ENCODE assay signal across 9 mouse cellular contexts in the genomic region with DNA sequence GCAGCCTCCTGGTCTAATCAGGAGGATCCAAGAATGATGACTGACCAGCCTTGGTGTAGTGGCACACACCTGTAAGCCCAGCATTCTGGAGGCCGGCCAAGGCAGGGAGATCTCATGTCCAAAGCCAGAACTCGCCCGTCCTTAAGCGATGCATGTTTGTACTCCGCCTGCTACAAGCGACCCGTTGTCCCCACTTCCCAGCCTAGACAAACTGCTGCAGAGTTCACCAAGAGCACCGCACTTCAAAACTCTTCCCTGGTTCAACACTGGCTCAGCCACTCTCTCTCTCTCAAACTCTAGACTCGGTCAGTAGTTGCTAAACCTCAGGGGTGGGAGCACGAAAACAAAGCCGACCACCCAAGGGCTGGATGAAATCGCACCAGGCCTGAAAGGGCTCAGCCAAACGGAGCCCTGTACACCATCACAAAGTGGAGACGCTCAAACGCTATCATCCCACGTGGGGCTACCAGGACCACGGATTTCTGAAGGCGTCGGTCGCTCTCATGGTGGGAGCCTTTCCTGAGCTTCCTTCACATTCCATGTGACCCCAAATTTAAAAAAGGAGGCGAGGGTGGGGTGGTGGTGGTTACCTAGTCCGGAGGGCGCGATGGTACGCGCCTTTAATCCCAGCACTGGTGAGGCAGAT. TPM values are rescaled to one million over a fixed set of nuclear protein-coding genes. Genes with fewer than 3 reads are reported as not detected.
DNase-seq lines count a peak whose midpoint lies in the region; ATAC-seq and TF ChIP-seq lines count a peak whose summit lies in the region.
"Had no signal": no experiment of that assay in that cellular context is flagged by ENCODE, and none has a peak within 500 bp of the region (broad histone marks: within the 10 kb centered on the region; RNA-seq: fewer than 3 reads in every experiment).

No protein-coding gene starts in this region.

- peak; percentile 16 for DNase-seq in adrenal gland, postnatal 25 days
- DNase-seq in adrenal gland, postnatal 4 days (ENCODE audit: low spot score in 2 of 2): no peak
- DNase-seq in urinary bladder, postnatal 25 days (ENCODE audit: low spot score): peak; percentile 22
- DNase-seq in urinary bladder, adult 2 months (ENCODE audit: low spot score): no peak
- DNase-seq in forebrain, postnatal 0 days: no peak
- DNase-seq in limb, embryonic 11.5 days (ENCODE audit: low spot score): peak; percentile 23
- DNase-seq in naive thymus-derived CD4-positive, alpha-beta T cell, adult 2 months (ENCODE audit: low read depth): peak; percentile 46
- DNase-seq in spleen, postnatal 14 days (ENCODE audit: low spot score in 2 of 2): no peak

- peak overlapping the region; percentile 98 for H3K4me3 ChIP-seq in forebrain, postnatal 0 days (ENCODE audit: low read depth, low read length)
- H3K4me3 ChIP-seq in limb, embryonic 11.5 days (ENCODE audit: low read depth, low read length): peak overlapping the region; percentile 92

- peaks cover 8% of the 10 kb centered on the region for H3K4me1 ChIP-seq in forebrain, postnatal 0 days (ENCODE audit: insufficient read depth)
- peaks cover 3% of the 10 kb centered on the region; the same call in 1 of the 2 replicates for H3K4me1 ChIP-seq in limb, embryonic 11.5 days (ENCODE audit: control insufficient read depth, insufficient read depth, low read length)

- H3K4me2 ChIP-seq in forebrain, postnatal 0 days (ENCODE audit: low read depth): peak overlapping the region; percentile 92
- H3K4me2 ChIP-seq in limb, embryonic 11.5 days (ENCODE audit: low read depth, severe bottlenecking): peak overlapping the region; percentile 74

- H3K9me3 ChIP-seq in forebrain, postnatal 0 days (ENCODE audit: low read length): no peaks in the 10 kb centered on the region
- no peaks in the 10 kb centered on the region for H3K9me3 ChIP-seq in limb, embryonic 11.5 days (ENCODE audit: control insufficient read depth, low read length)

- peak overlapping the region; percentile 91 for H3K9ac ChIP-seq in forebrain, postnatal 0 days
- H3K9ac ChIP-seq in limb, embryonic 11.5 days (ENCODE audit: low read length): peak overlapping the region; percentile 90

- WGBS in forebrain, postnatal 0 days: 2% methylated on average over 26 of the region's 26 CpGs
- whole genome bisulfite sequencing in limb, embryonic 11.5 days: 4% methylated on average over 26 of the region's 26 CpGs

- no peak for TF ChIP-seq CTCF in forebrain, postnatal 0 days (IDR thresholded peaks at IDR 0.05; ENCODE audit: low read depth)

- ATAC-seq in forebrain, postnatal 0 days: no peak
- no peak for ATAC-seq in limb, embryonic 11.5 days (ENCODE audit: insufficient number of reproducible peaks, low FRiP score, low TSS enrichment, low read depth)

- H3K27me3 ChIP-seq in forebrain, postnatal 0 days (ENCODE audit: insufficient read depth, low read length): no peaks in the 10 kb centered on the region
- no peaks in the 10 kb centered on the region for H3K27me3 ChIP-seq in limb, embryonic 11.5 days (ENCODE audit: control insufficient read depth, insufficient read depth, low read length)

- H3K36me3 ChIP-seq in forebrain, postnatal 0 days (ENCODE audit: insufficient read depth): peaks cover 13% of the 10 kb centered on the region; the same call in 1 of the 2 replicates
- H3K36me3 ChIP-seq in limb, embryonic 11.5 days (ENCODE audit: control insufficient read depth, insufficient read depth, low read length): no peaks in the 10 kb centered on the region; the same call in 1 of the 2 replicates

- H3K27ac ChIP-seq in forebrain, postnatal 0 days (ENCODE audit: low read depth, low read length): no peak overlapping the region
- no peak overlapping the region for H3K27ac ChIP-seq in limb, embryonic 11.5 days (replicated peaks; ENCODE audit: low read depth, low read length)

RNA-seq across cellular contexts. Expression of a gene that starts 1.0 kb away (rescaled TPM):
- total RNA-seq in adrenal gland, postnatal 25 days (2021): 83.1 and 99.8 TPM in 2 replicates
- total RNA-seq in adrenal gland, postnatal 4 days (2021): 100 to 1,000 TPM in 1 of 2 experiments, 10 to 100 TPM in 1; 92.5 to 102 TPM
- polyA plus RNA-seq in urinary bladder, adult 2 months (2012; rRNA removed): 77.9 and 79.0 TPM in 2 replicates
- 155 and 174 TPM in 2 replicates for total RNA-seq in forebrain, postnatal 0 days (2014; rRNA removed)
- 283 and 337 TPM in 2 replicates for polyA plus RNA-seq in forebrain, postnatal 0 days (2015; fragmentation: Nextera tagmentation; extraction: Ambion mirVana)
- 326 and 338 TPM in 2 replicates for polyA plus RNA-seq in limb, embryonic 11.5 days (2014; fragmentation: Nextera tagmentation; extraction: Ambion mirVana)

RNA-seq across cellular contexts. Expression of a gene that starts 12.6 kb away (rescaled TPM):
- not detected in 2 replicates for total RNA-seq in adrenal gland, postnatal 25 days (2021)
- total RNA-seq in adrenal gland, postnatal 4 days (2021): not detected
- polyA plus RNA-seq in urinary bladder, adult 2 months (2012; rRNA removed): not detected in 2 replicates
- total RNA-seq in forebrain, postnatal 0 days (2014; rRNA removed): not detected in 2 replicates
- not detected in 2 replicates for polyA plus RNA-seq in forebrain, postnatal 0 days (2015; fragmentation: Nextera tagmentation; extraction: Ambion mirVana)
- polyA plus RNA-seq in limb, embryonic 11.5 days (2014; fragmentation: Nextera tagmentation; extraction: Ambion mirVana): 0.04 TPM in 1 of 2 replicates, not detected in the other
- total RNA-seq: neutrophil, adult 5-6 weeks had no signal

RNA-seq across cellular contexts. Expression of a gene that starts 12.7 kb away (rescaled TPM):
- 80.3 and 81.7 TPM in 2 replicates for total RNA-seq in adrenal gland, postnatal 25 days (2021)
- total RNA-seq in adrenal gland, postnatal 4 days (2021): 10 to 100 TPM; 83.6 to 95.1 TPM
- polyA plus RNA-seq in urinary bladder, adult 2 months (2012; rRNA removed): 19.5 and 21.7 TPM in 2 replicates
- total RNA-seq in forebrain, postnatal 0 days (2014; rRNA removed): 17.5 and 21.2 TPM in 2 replicates
- polyA plus RNA-seq in forebrain, postnatal 0 days (2015; fragmentation: Nextera tagmentation; extraction: Ambion mirVana): 31.8 and 40.1 TPM in 2 replicates
- polyA plus RNA-seq in limb, embryonic 11.5 days (2014; fragmentation: Nextera tagmentation; extraction: Ambion mirVana): 34.4 and 37.7 TPM in 2 replicates

RNA-seq across cellular contexts. Expression of a gene that starts 23.4 kb away (rescaled TPM):
- 2.8 and 4.3 TPM in 2 replicates for total RNA-seq in adrenal gland, postnatal 25 days (2021)
- total RNA-seq in adrenal gland, postnatal 4 days (2021): 1 to 10 TPM; 3.5 to 3.8 TPM
- 0.78 and 0.99 TPM in 2 replicates for polyA plus RNA-seq in urinary bladder, adult 2 months (2012; rRNA removed)
- 0.10 TPM in 1 of 2 replicates, not detected in the other for total RNA-seq in forebrain, postnatal 0 days (2014; rRNA removed)
- 0.10 and 0.11 TPM in 2 replicates for polyA plus RNA-seq in forebrain, postnatal 0 days (2015; fragmentation: Nextera tagmentation; extraction: Ambion mirVana)
- 0.05 and 0.14 TPM in 2 replicates for polyA plus RNA-seq in limb, embryonic 11.5 days (2014; fragmentation: Nextera tagmentation; extraction: Ambion mirVana)
- total RNA-seq: neutrophil, adult 5-6 weeks had no signal

RNA-seq across cellular contexts. Expression of a gene that starts 58.7 kb away (rescaled TPM):
- total RNA-seq in adrenal gland, postnatal 25 days (2021): 81.4 and 102 TPM in 2 replicates
- 10 to 100 TPM; 89.4 to 92.6 TPM for total RNA-seq in adrenal gland, postnatal 4 days (2021)
- polyA plus RNA-seq in urinary bladder, adult 2 months (2012; rRNA removed): 18.3 and 20.4 TPM in 2 replicates
- 28.4 and 34.8 TPM in 2 replicates for total RNA-seq in forebrain, postnatal 0 days (2014; rRNA removed)
- polyA plus RNA-seq in forebrain, postnatal 0 days (2015; fragmentation: Nextera tagmentation; extraction: Ambion mirVana): 25.6 and 29.5 TPM in 2 replicates
- 91.0 and 105 TPM in 2 replicates for polyA plus RNA-seq in limb, embryonic 11.5 days (2014; fragmentation: Nextera tagmentation; extraction: Ambion mirVana)

Comparison
In these comparisons a context has a peak if more than half of its experiments do, and no peak if none do; other contexts are left out.
1. DNase-seq: peak in adrenal gland, postnatal 25 days (single experiment), urinary bladder, postnatal 25 days (single experiment), limb, embryonic 11.5 days (single experiment) and naive thymus-derived CD4-positive, alpha-beta T cell, adult 2 months (single experiment); none in adrenal gland, postnatal 4 days (0 of 2), urinary bladder, adult 2 months (single experiment), forebrain, postnatal 0 days (single experiment) and spleen, postnatal 14 days (0 of 2).